Mouse (Mus musculus): ENCODE results near the gene Gm5127.
A peak's percentile ranks its signal among the peaks of the same experiment; 100 is the strongest.

The Gm5127 gene

GRCm38 (mm10) chrX:106582886-106583285 is at the start of gene Gm5127:
Gene Gm5127 (plus strand): TSS chrX:106583186.
- no peak for DNase-seq (ENCODE audit: extremely low spot score, low spot score)

GRCm38 (mm10) chrX:106536359-106536758 is 46.6 kb upstream of the Gm5127 start:
- no peak for DNase-seq (ENCODE audit: extremely low spot score, low spot score)

GRCm38 (mm10) chrX:106555457-106555856 is 27.5 kb upstream of the Gm5127 start:
- DNase-seq (ENCODE audit: extremely low spot score, low spot score) = no peak

GRCm38 (mm10) chrX:106578966-106579365 is 4.0 kb upstream of the Gm5127 start:
- no peak for DNase-seq (ENCODE audit: extremely low spot score, low spot score)

GRCm38 (mm10) chrX:106580410-106580809 is 2.6 kb upstream of the Gm5127 start:
- no peak for DNase-seq (ENCODE audit: extremely low spot score, low spot score)

- no peak for DNase-seq (ENCODE audit: extremely low spot score, low spot score)
Measured at GRCm38 (mm10) chrX:106582197-106582596, 789 bp upstream of the Gm5127 start.

GRCm38 (mm10) chrX:106593914-106594313 is 10.9 kb downstream of the Gm5127 start:
- no peak for DNase-seq (ENCODE audit: extremely low spot score, low spot score)

- DNase-seq (ENCODE audit: extremely low spot score, low spot score) = no peak
Measured at GRCm38 (mm10) chrX:106595904-106596303, 12.9 kb downstream of the Gm5127 start.

- peak; percentile 12 for DNase-seq (ENCODE audit: extremely low spot score, low spot score)
Measured at GRCm38 (mm10) chrX:106602574-106603258, 19.7 kb downstream of the Gm5127 start.

GRCm38 (mm10) chrX:106603386-106603785 is 20.4 kb downstream of the Gm5127 start, which contains the start of gene Cysltr1:
Gene Cysltr1 (minus strand): TSS chrX:106603679.
- DNase-seq (ENCODE audit: extremely low spot score, low spot score) = peak; percentile 13

- no peak for DNase-seq (ENCODE audit: extremely low spot score, low spot score)
Measured at GRCm38 (mm10) chrX:106622512-106622911, 39.5 kb downstream of the Gm5127 start.

- DNase-seq (ENCODE audit: extremely low spot score, low spot score) = no peak
Measured at GRCm38 (mm10) chrX:106623667-106624066, 40.7 kb downstream of the Gm5127 start.

- DNase-seq (ENCODE audit: extremely low spot score, low spot score) = no peak
Measured at GRCm38 (mm10) chrX:106628514-106628913, 45.5 kb downstream of the Gm5127 start.

- no peak for DNase-seq (ENCODE audit: extremely low spot score, low spot score)
Measured at GRCm38 (mm10) chrX:106633543-106633942, 50.6 kb downstream of the Gm5127 start.

- no peak for DNase-seq (ENCODE audit: extremely low spot score, low spot score)
Measured at GRCm38 (mm10) chrX:106634799-106635541, 52.0 kb downstream of the Gm5127 start.

- no peak for DNase-seq (ENCODE audit: extremely low spot score, low spot score)
Measured at GRCm38 (mm10) chrX:106662101-106662500, 79.1 kb downstream of the Gm5127 start.

GRCm38 (mm10) chrX:106704590-106704989 is 121.6 kb downstream of the Gm5127 start:
- DNase-seq (ENCODE audit: extremely low spot score, low spot score) = no peak

- DNase-seq (ENCODE audit: extremely low spot score, low spot score) = peak; percentile 19
Measured at GRCm38 (mm10) chrX:106717160-106717559, 134.2 kb downstream of the Gm5127 start.

- DNase-seq (ENCODE audit: extremely low spot score, low spot score) = no peak
Measured at GRCm38 (mm10) chrX:106742241-106742640, 159.3 kb downstream of the Gm5127 start.

GRCm38 (mm10) chrX:106755272-106755671 is 172.3 kb downstream of the Gm5127 start:
- no peak for DNase-seq (ENCODE audit: extremely low spot score, low spot score)

Data from neural tube, embryonic 10.5 days (tissue).